Mouse (Mus musculus) hindbrain, postnatal 0 days (tissue): ENCODE results near the gene Armc7. TPM values are rescaled to one million over a fixed set of nuclear protein-coding genes. Genes with fewer than 3 reads are reported as not detected.

Experiments
- ATAC-seq: fragments of 200-750 bp; cut with Nextera tagmentation; 2 replicates; pipeline ENCODE4 v1.8.0; 2017; ENCODE audit warnings: mild to moderate bottlenecking, moderate TSS enrichment, moderate library complexity
- DNase-seq: peaks from one replicate; pipeline ENCODE4 v3.0.0-alpha.2; 2015; ENCODE audit warnings: low spot score
- H3K27ac ChIP-seq: fragments of 300-500 bp; sonication (generic); 2 replicates; pipeline ENCODE4 v1.5.1; 2014; ENCODE audit warnings: mild to moderate bottlenecking
- H3K27me3 ChIP-seq: fragments of 300-500 bp; sonication (generic); 2 replicates; pipeline ENCODE4 v1.6.1; 2014; ENCODE audit warnings: low read length, mixed read lengths; ENCODE audit not compliant: insufficient read depth
- H3K36me3 ChIP-seq: fragments of 300-500 bp; sonication (generic); 2 replicates; pipeline ENCODE4 v1.6.1; 2014; ENCODE audit warnings: low read length, mixed read lengths; ENCODE audit not compliant: insufficient read depth
- H3K4me1 ChIP-seq: fragments of 300-500 bp; sonication (generic); 2 replicates; pipeline ENCODE4 v1.6.1; 2014; ENCODE audit warnings: antibody characterized with exemption, low read length, mixed read lengths; ENCODE audit not compliant: insufficient read depth
- H3K4me2 ChIP-seq: fragments of 300-500 bp; sonication (generic); 2 replicates; pipeline ENCODE4 v1.6.1; 2014; ENCODE audit warnings: low read depth, mild to moderate bottlenecking, low read length, moderate library complexity, mixed read lengths
- H3K4me3 ChIP-seq: fragments of 300-500 bp; sonication (generic); 2 replicates; pipeline ENCODE4 v1.5.1; 2014; ENCODE audit warnings: low read length
- H3K9ac ChIP-seq: fragments of 300-500 bp; sonication (generic); replicated peaks from 2 replicates; pipeline ENCODE4 v1.6.1; 2014; ENCODE audit warnings: mild to moderate bottlenecking, low read length, moderate library complexity, mixed read lengths
- H3K9me3 ChIP-seq: fragments of 300-500 bp; sonication (generic); 2 replicates; pipeline ENCODE4 v1.6.1; 2016; ENCODE audit warnings: low read length, mixed read lengths
- CTCF ChIP-seq: IDR thresholded peaks from 2 replicates; pipeline ENCODE4 v1.5.1; 2016; ENCODE audit warnings: antibody characterized with exemption, control low read depth, low read depth
- WGBS: fragments of 180-500 bp; shearing (Covaris S2); extraction: QIAGEN DNeasy Blood & Tissue Kit; methylation state at CpG from one replicate; pipeline ENCODE4 v1.1.7; 2014; 5-methylcytosine and 5-hydroxymethylcytosine counted together
- polyA plus RNA-seq: library from polyadenylated mRNA; unstranded; fragments of >200 nt; fragmentation: Nextera tagmentation; extraction: Ambion mirVana; gene quantifications from 2 replicates; pipeline ENCODE4 v1.2.1, GENCODE M21; 2015
- total RNA-seq: library from RNA; depleted of rRNA; stranded (reverse); fragments of >200 nt; gene quantifications from 2 replicates; pipeline ENCODE4 v1.2.3, GENCODE M21; 2014

The Armc7 gene
- total and polyA plus RNA-seq, 2 experiments from 2014 or later, result 11.0 to 11.8 TPM

- DNase-seq, result no peak
- Histone ChIP-seq H3K27me3 (no peaks in the 10 kb centered on the region), H3K27ac (no peak overlapping the region), H3K4me1 (no peaks in the 10 kb centered on the region), H3K9ac (no peak overlapping the region), H3K9me3 (no peaks in the 10 kb centered on the region), H3K4me2 (no peak overlapping the region), H3K4me3 (no peak overlapping the region), H3K36me3 (no peaks in the 10 kb centered on the region)
- WGBS, result 68% methylated on average over 3 of the region's 3 CpGs
- TF ChIP-seq CTCF, result no peak
- no peak for ATAC-seq
Observed at GRCm38 (mm10) chr11:115446906-115447305, 28.6 kb upstream of the Armc7 start.

- no peak for TF ChIP-seq CTCF
Observed at GRCm38 (mm10) chr11:115447321-115447885, 28.1 kb upstream of the Armc7 start.

GRCm38 (mm10) chr11:115448075-115448474, 27.4 kb upstream of the Armc7 start:
- 84% methylated on average over 16 of the region's 16 CpGs for WGBS
- no peaks in the 10 kb centered on the region for H3K4me1 ChIP-seq
- ATAC-seq, result no peak
- no peak overlapping the region for H3K27ac ChIP-seq
- DNase-seq, result no peak
- no peak overlapping the region for H3K4me3 ChIP-seq
- H3K4me2 ChIP-seq, result no peak overlapping the region
- H3K9ac ChIP-seq, result no peak overlapping the region
- no peaks in the 10 kb centered on the region for H3K27me3 ChIP-seq
- no peaks in the 10 kb centered on the region for H3K36me3 ChIP-seq
- TF ChIP-seq CTCF, result no peak
- H3K9me3 ChIP-seq, result no peaks in the 10 kb centered on the region

More at GRCm38 (mm10) chr11:115447321-115447885, 28.1 kb upstream of the Armc7 start:
- ATAC-seq (no peak), DNase-seq (no peak)
- Histone ChIP-seq H3K4me1 (no peaks in the 10 kb centered on the region), H3K9me3 (no peaks in the 10 kb centered on the region), H3K4me2 (no peak overlapping the region), H3K27me3 (no peaks in the 10 kb centered on the region), H3K4me3 (no peak overlapping the region), H3K27ac (no peak overlapping the region), H3K36me3 (no peaks in the 10 kb centered on the region), H3K9ac (no peak overlapping the region)
- 82% methylated on average over 11 of the region's 11 CpGs for WGBS

- no peaks in the 10 kb centered on the region for H3K36me3 ChIP-seq
- H3K4me1 ChIP-seq, result no peaks in the 10 kb centered on the region
- H3K27ac ChIP-seq, result no peak overlapping the region
- DNase-seq, result no peak
- ATAC-seq, result no peak
- H3K27me3 ChIP-seq, result no peaks in the 10 kb centered on the region
- H3K4me2 ChIP-seq, result no peak overlapping the region
- no peak overlapping the region for H3K4me3 ChIP-seq
- no peak for TF ChIP-seq CTCF
- H3K9ac ChIP-seq, result no peak overlapping the region
- H3K9me3 ChIP-seq, result no peaks in the 10 kb centered on the region
- 59% methylated on average over 7 of the region's 7 CpGs for WGBS
Observed at GRCm38 (mm10) chr11:115448998-115449397, 26.5 kb upstream of the Armc7 start.

GRCm38 (mm10) chr11:115450176-115450575, 25.3 kb upstream of the Armc7 start:
- no peak for TF ChIP-seq CTCF

GRCm38 (mm10) chr11:115451781-115452241, 23.7 kb upstream of the Armc7 start:
- no peak overlapping the region for H3K27ac ChIP-seq
- no peak for ATAC-seq
- DNase-seq, result no peak
- no peak overlapping the region for H3K4me2 ChIP-seq
- no peak for TF ChIP-seq CTCF
- H3K4me3 ChIP-seq, result no peak overlapping the region
- no peak overlapping the region for H3K9ac ChIP-seq
- H3K4me1 ChIP-seq, result no peaks in the 10 kb centered on the region
- H3K9me3 ChIP-seq, result no peaks in the 10 kb centered on the region
- WGBS, result 84% methylated on average over 8 of the region's 8 CpGs
- no peaks in the 10 kb centered on the region for H3K36me3 ChIP-seq
- H3K27me3 ChIP-seq, result no peaks in the 10 kb centered on the region

More at GRCm38 (mm10) chr11:115450176-115450575, 25.3 kb upstream of the Armc7 start:
- Histone ChIP-seq H3K9ac (no peak overlapping the region), H3K4me1 (no peaks in the 10 kb centered on the region), H3K4me3 (no peak overlapping the region), H3K4me2 (no peak overlapping the region), H3K9me3 (no peaks in the 10 kb centered on the region), H3K27ac (no peak overlapping the region), H3K27me3 (no peaks in the 10 kb centered on the region), H3K36me3 (no peaks in the 10 kb centered on the region)
- DNase-seq, result no peak
- no peak for ATAC-seq
- WGBS, result 90% methylated on average over 7 of the region's 7 CpGs

GRCm38 (mm10) chr11:115452281-115452860, 23.1 kb upstream of the Armc7 start:
- no peak overlapping the region for H3K4me3 ChIP-seq
- ATAC-seq, result no peak
- H3K9me3 ChIP-seq, result no peaks in the 10 kb centered on the region
- no peaks in the 10 kb centered on the region for H3K27me3 ChIP-seq
- H3K4me1 ChIP-seq, result no peaks in the 10 kb centered on the region
- no peak overlapping the region for H3K9ac ChIP-seq
- TF ChIP-seq CTCF, result no peak
- H3K4me2 ChIP-seq, result no peak overlapping the region
- H3K36me3 ChIP-seq, result no peaks in the 10 kb centered on the region
- no peak for DNase-seq
- H3K27ac ChIP-seq, result no peak overlapping the region
- 77% methylated on average over 7 of the region's 7 CpGs for WGBS
